Mouse (Mus musculus) thymus, postnatal 4 days (tissue): ENCODE measurements around the gene Kng2.
"Not testable (repeated sequence)": the region's sequence is repeated elsewhere in the genome, so short reads cannot be mapped to it uniquely, and the experiment has no call there.

Experiments used
- DNase-seq: peaks from one replicate; pipeline ENCODE4 v3.0.0; 2021

The Kng2 gene

DNA sequence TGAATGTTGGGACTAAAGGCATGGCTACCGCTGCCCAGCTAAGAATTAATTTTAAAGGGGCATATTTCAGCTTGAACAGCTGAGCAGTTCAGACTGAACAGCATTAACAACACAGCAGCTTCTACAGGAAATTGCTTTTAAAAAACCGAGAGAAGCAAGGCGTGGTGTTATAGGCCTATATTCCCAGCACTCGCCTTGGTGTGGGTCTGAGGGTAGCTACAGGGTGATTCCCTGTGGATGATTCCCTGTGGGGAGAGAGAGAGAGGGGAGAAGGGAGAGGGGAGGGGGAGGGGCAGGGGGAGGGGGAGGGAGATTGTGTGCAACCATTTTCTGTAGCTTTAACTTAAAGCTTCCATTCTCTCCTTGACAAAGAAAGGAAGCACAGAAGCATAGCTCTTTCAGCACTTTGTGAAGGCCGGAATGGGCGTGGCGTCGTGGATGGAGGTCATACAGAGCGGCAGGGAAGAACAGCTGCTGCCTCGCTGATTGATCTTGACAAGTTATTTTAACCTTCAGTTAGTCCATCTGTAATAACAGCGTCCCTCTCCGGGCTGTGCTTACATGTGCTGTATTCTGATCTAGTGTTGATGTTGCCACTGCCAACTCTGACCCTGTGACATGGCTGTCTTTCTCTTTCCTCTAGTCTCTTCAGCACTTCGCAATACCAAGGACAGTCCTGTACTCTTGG is 73.7 kb downstream of the Kng2 start:
- DNase-seq, result peak; percentile 10

DNA sequence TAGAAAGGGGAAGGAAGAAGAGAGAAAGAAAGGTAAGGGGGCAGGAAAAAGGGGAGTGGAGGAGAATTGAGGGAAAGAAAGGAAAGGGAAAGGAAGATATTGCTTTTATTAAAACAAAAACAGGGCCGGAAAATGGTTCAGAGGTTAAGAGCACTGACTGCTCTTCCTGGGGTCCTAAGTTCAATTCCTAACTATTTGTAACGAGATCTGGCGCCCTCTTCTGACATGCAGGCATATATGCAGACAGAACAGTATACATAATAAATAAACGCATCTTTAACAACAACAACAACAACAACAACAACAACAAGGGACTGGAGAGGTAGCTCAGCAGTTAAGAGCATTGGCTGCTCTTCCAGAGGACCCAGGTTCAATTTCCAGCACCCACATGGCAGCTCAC is 76.2 kb downstream of the Kng2 start:
- no peak for DNase-seq

DNA sequence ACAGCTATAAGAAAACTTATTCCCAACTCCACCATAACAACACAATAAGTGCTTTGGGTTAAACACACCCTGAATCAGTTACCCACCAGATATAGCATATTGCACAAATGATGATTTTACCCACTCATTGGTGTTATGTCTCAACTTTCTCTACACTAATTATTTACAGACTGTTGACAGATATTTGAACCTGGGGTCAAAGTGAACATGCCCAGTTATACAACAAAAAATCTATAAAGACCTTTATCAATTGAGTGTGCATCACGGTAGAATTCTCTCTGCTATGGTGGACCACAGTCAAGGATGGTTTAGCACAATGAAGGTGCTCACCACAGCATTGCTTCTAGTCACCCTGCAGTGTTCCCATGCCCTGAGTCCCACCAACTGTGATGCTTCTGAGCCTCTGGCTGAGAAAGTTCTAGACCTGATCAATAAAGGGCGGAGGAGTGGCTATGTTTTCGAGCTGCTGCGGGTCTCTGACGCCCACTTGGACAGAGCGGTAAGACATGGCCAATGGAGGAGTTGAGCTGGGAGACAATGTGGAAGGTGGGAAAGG is 78.4 kb downstream of the Kng2 start, which contains the start of gene Hrg:
Gene Hrg (plus strand): TSS at position 233 of the 556 bp plus-strand sequence.
- no peak for DNase-seq

DNA sequence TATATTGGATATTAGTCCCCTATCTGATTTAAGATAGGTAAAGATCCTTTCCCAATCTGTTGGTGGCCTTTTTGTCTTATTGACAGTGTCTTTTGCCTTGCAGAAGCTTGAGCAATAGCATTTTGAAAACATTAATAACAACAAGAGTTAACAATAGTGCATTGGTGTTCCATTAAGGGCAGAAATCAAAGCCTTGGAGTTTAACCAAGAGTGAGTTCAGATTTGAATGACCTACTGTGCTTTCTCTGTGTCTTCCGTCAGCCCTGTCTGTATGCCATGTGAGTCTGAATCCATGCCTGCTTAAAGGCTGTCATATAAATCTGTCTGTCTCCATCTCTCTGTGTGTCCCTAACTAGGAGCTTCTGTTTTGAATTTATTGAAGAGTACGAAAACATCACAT is 81.9 kb downstream of the Kng2 start:
- no peak for DNase-seq

DNA sequence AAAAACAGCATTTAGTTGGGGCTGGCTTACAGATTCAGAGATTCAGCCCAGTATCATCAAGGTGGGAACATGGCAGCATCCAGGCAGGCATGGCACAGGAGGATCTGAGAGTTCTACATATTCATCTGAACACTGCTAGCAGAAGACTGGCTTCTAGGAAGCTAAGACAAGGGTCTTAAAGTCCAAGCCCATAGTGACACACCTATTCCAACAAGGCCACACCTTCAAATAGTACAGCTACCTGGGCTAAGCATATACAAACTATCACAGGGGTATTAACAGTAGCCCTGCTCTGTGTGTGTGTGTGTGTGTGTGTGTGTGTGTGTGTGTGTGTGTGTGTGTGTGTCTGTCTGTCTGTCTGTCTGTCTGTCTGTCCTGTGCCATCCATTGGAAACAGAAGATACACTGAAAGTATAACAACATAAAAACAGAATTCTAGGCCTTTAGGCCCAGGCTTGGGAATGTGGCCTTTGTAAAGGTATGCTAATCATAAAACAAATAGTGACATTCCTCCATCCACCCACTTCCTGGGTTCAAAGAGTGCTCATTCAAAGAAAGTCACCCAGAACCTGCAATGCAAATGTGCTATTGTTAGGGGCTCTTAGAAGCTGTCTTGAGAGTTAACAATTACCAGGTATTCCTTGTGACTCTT is 87.3 kb downstream of the Kng2 start:
- DNase-seq, result not testable (repeated sequence)

DNA sequence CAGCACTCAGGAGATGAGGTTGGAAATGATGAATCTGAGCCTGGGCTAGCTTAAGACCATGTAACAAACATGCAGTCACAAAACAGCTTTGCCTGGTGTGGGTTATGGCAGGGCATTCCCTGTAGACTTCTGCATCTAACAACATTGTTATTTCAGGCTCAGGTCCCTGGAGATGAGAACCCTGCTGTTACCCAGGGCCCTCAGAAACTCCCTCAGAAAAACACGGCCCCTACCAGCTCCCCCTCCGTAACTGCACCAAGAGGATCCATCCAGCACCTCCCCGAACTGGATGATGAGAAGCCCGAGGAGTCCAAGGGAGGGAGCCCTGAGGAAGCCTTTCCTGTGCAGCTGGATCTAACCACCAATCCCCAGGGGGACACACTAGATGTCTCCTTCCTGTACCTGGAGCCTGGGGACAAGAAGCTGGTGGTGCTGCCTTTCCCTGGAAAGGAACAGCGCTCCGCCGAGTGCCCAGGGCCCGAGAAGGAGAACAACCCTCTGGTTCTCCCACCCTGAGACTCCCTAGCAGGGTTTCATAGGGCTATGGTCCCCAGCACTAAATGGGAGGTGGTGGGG is 90.1 kb downstream of the Kng2 start:
- DNase-seq, result no peak

DNA sequence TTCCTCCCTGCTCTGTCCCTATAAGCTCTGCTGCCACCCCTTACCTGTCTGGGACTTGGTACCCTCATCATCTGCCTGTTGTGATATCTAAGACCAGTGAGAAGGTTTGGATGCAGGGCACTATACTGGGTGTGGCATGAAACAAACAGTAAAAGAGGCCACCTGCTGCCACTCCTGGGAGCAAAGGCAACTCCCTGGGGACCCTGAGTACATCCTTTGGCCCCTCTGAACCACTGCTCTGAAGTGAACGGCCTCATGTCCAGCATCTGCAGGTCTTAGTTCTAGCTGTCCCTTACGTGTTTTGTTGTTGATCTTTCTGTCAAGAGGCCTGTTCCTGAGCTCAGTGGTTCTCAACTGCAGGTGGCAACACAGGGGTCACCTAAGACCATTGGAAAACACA is 90.7 kb downstream of the Kng2 start:
- DNase-seq, result no peak

DNA sequence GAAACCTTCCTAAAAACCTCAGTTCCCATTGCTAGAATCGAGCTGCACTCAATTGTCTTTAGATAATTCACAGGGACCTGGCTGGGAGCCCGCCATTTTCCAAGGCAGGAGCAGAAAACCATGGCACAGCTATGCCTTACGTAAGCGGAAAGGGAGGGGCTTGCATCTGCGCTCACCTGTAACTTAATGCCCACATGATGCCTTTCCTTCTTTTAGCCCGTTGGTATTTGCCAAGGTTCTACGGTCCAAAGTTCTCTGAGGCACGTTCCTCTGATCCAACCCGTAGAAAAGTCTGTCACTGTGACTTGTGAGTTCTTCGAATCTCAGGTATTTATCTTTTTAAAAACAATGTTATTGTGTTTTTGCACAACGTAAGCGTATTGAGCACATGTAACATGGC is 91.7 kb downstream of the Kng2 start:
- no peak for DNase-seq
